Mouse (Mus musculus) embryonic fibroblast, embryonic 13.5 days (primary cell): ENCODE data around the gene Gorab.

ENCODE experiments used
- CTCF ChIP-seq: IDR thresholded peaks from 2 replicates; pipeline ENCODE4 v1.5.1; 2011; ENCODE audit warnings: mild to moderate bottlenecking, control low read depth, low read length, moderate library complexity, borderline replicate concordance; ENCODE audit not compliant: insufficient read depth
- POLR2A ChIP-seq: IDR thresholded peaks from 2 replicates; pipeline ENCODE4 v1.6.1; 2011; ENCODE audit warnings: low read depth, mild to moderate bottlenecking, control low read depth, low read length, moderate library complexity

GRCm38 (mm10) chr1:163361376-163361775 lies 42.1 kb downstream of the Gorab start:
- TF ChIP-seq CTCF (no peak), POLR2A (0 out of 2 replicates have a peak, but pooled peaks have one; percentile 6)
